Mouse (Mus musculus) cerebellum, adult 8-10 months (tissue): ENCODE results near the gene Armcx3.
A peak's percentile ranks its signal among the peaks of the same experiment; 100 is the strongest.
"Not testable (repeated sequence)": the region's sequence is repeated elsewhere in the genome, so short reads cannot be mapped to it uniquely, and the experiment has no call there.

Experiments
- DNase-seq: peaks from one replicate; pipeline ENCODE4 v3.0.0; 2022

Armcx3 gene

GRCm38 (mm10) chrX:134756434-134757292 is at the start of gene Armcx3:
TSS of gene Armcx3 (plus strand) at chrX:134756595.
- peak; percentile 45 for DNase-seq

GRCm38 (mm10) chrX:134716863-134717262 is 39.5 kb upstream of the Armcx3 start:
- DNase-seq = no peak

- DNase-seq = peak; percentile 59
Measured at GRCm38 (mm10) chrX:134717752-134718308, 38.6 kb upstream of the Armcx3 start, which contains the start of gene Armcx1. TSS of gene Armcx1 (plus strand) at chrX:134717963.

- DNase-seq = peak; percentile 26
Measured at GRCm38 (mm10) chrX:134718524-134718923, 37.9 kb upstream of the Armcx3 start.

- DNase-seq = not testable (repeated sequence)
Measured at GRCm38 (mm10) chrX:134723762-134724161, 32.6 kb upstream of the Armcx3 start.

GRCm38 (mm10) chrX:134729778-134730177 is 26.6 kb upstream of the Armcx3 start:
- DNase-seq = no peak

- no peak for DNase-seq
Measured at GRCm38 (mm10) chrX:134737796-134738195, 18.6 kb upstream of the Armcx3 start.

- DNase-seq = no peak
Measured at GRCm38 (mm10) chrX:134739160-134739559, 17.2 kb upstream of the Armcx3 start.

GRCm38 (mm10) chrX:134741862-134742261 is 14.5 kb upstream of the Armcx3 start:
- DNase-seq = no peak

- DNase-seq = peak; percentile 49
Measured at GRCm38 (mm10) chrX:134746459-134746858, 9.9 kb upstream of the Armcx3 start.

- DNase-seq = peak; percentile 48
Measured at GRCm38 (mm10) chrX:134750764-134751592, 5.4 kb upstream of the Armcx3 start, which contains the start of gene Armcx6. TSS of gene Armcx6 (minus strand) at chrX:134751417.

GRCm38 (mm10) chrX:134751910-134752309 is 4.5 kb upstream of the Armcx3 start:
- DNase-seq = no peak

- no peak for DNase-seq
Measured at GRCm38 (mm10) chrX:134752584-134752983, 3.8 kb upstream of the Armcx3 start.

GRCm38 (mm10) chrX:134757293-134757995 is 1.0 kb downstream of the Armcx3 start:
- DNase-seq = no peak

GRCm38 (mm10) chrX:134763428-134764198 is 7.2 kb downstream of the Armcx3 start:
- not testable (repeated sequence) for DNase-seq

GRCm38 (mm10) chrX:134787728-134788127 is 31.3 kb downstream of the Armcx3 start:
- no peak for DNase-seq

- DNase-seq = peak; percentile 10
Measured at GRCm38 (mm10) chrX:134807833-134808754, 51.7 kb downstream of the Armcx3 start.

- DNase-seq = peak; percentile 49
Measured at GRCm38 (mm10) chrX:134808755-134809224, 52.4 kb downstream of the Armcx3 start, which contains the start of gene Armcx2. TSS of gene Armcx2 (minus strand) at chrX:134809221.
